13 mouse cellular contexts compared by ENCODE assay signal in genomic region chr6:72636940-72637339, GRCm38 (mm10). TPM values are rescaled to one million over a fixed set of nuclear protein-coding genes. Genes with fewer than 3 reads are reported as not detected.
DNase-seq lines count a peak whose midpoint lies in the region; ATAC-seq and TF ChIP-seq lines count a peak whose summit lies in the region.
"Had no signal": no experiment of that assay in that cellular context is flagged by ENCODE, and none has a peak within 500 bp of the region (broad histone marks: within the 10 kb centered on the region; RNA-seq: fewer than 3 reads in every experiment).

No protein-coding gene starts in this region.

- 84% methylated on average over 3 of the region's 3 CpGs for WGBS in limb, embryonic 12.5 days
- WGBS in limb, embryonic 10.5 days = 89% methylated on average over 3 of the region's 3 CpGs

- H3K9ac ChIP-seq in limb, embryonic 12.5 days (replicated peaks) = no peak overlapping the region
- H3K9ac ChIP-seq: lung, embryonic 15.5 days; neural tube, embryonic 13.5 days had no signal

- peaks cover 8% of the 10 kb centered on the region; the same call in 1 of the 2 replicates for H3K4me1 ChIP-seq in limb, embryonic 12.5 days (replicated peaks)
- peaks cover 10% of the 10 kb centered on the region for H3K4me1 ChIP-seq in limb, embryonic 10.5 days
- H3K4me1 ChIP-seq in cortical plate, adult 2 months (ENCODE audit: control insufficient read depth, insufficient read depth, low read length) = no peaks in the 10 kb centered on the region

- ATAC-seq in limb, embryonic 12.5 days (ENCODE audit: insufficient number of reproducible peaks, insufficient read depth, low FRiP score, low TSS enrichment, low read depth) = no peak

- H3K4me2 ChIP-seq in limb, embryonic 12.5 days = no peak overlapping the region
- H3K4me2 ChIP-seq: lung, embryonic 15.5 days; neural tube, embryonic 13.5 days had no signal

- H3K36me3 ChIP-seq in limb, embryonic 12.5 days = peaks cover 35% of the 10 kb centered on the region
- peaks cover 39% of the 10 kb centered on the region for H3K36me3 ChIP-seq in limb, embryonic 10.5 days
- H3K36me3 ChIP-seq: neural tube, embryonic 13.5 days had no signal

- peak; percentile 19; the same call in 1 of the 2 replicates for TF ChIP-seq CTCF in gastrocnemius, adult 2 months (IDR thresholded peaks at IDR 0.05)
- 0 out of 2 replicates have a peak, but pooled peaks have one; percentile 18 for TF ChIP-seq CTCF in cortical plate, adult 2 months (IDR thresholded peaks at IDR 0.05; ENCODE audit: extremely low read depth, insufficient read depth, low read length)

- peak overlapping the region; percentile 50; the same call in 1 of the 2 replicates for H3K27ac ChIP-seq in gastrocnemius, adult 2 months
- peak overlapping the region; percentile 41; the same call in 1 of the 2 replicates for H3K27ac ChIP-seq in limb, embryonic 12.5 days
- no peak overlapping the region for H3K27ac ChIP-seq in limb, embryonic 10.5 days
- H3K27ac ChIP-seq in cortical plate, adult 2 months (ENCODE audit: insufficient read depth, low read length) = no peak overlapping the region
- H3K27ac ChIP-seq: lung, embryonic 15.5 days; neural tube, embryonic 13.5 days had no signal

- H3K4me3 ChIP-seq in gastrocnemius, adult 2 months = no peak overlapping the region
- no peak overlapping the region for H3K4me3 ChIP-seq in limb, embryonic 12.5 days (replicated peaks)
- H3K4me3 ChIP-seq in limb, embryonic 10.5 days = no peak overlapping the region
- no peak overlapping the region for H3K4me3 ChIP-seq in cortical plate, adult 2 months (ENCODE audit: insufficient read depth, low read length)
- H3K4me3 ChIP-seq: lung, embryonic 15.5 days; midbrain, embryonic 10.5 days; neural tube, embryonic 13.5 days had no signal

- no peaks in the 10 kb centered on the region for H3K27me3 ChIP-seq in limb, embryonic 12.5 days
- H3K27me3 ChIP-seq in limb, embryonic 10.5 days (ENCODE audit: low read depth, poor library complexity, severe bottlenecking) = no peaks in the 10 kb centered on the region
- H3K27me3 ChIP-seq: lung, embryonic 15.5 days; neural tube, embryonic 13.5 days had no signal

- no peak for DNase-seq in gastrocnemius, adult 2 months
- no peak for DNase-seq in gastrocnemius, postnatal 14 days
- no peak for DNase-seq in limb, embryonic 10.5 days (ENCODE audit: low spot score)
- DNase-seq in A20 (ENCODE audit: low read depth, low spot score) = peak; percentile 19
- no peak for DNase-seq in adipocyte (ENCODE audit: low spot score)
- no peak for DNase-seq in gastrocnemius, postnatal 10 days
- DNase-seq: cerebellum, adult 8-10 months; heart, postnatal 36 days had no signal

- TF ChIP-seq POLR2A in cortical plate, adult 2 months (IDR thresholded peaks at IDR 0.05; ENCODE audit: extremely low read depth, insufficient read depth, low read length) = no peak

- intact Hi-C loops in gastrocnemius, adult 2 months (cut with DNase I) = loop anchor here (1.0 to 2.0 kb wide), 3 partner anchors 22 to 194 kb away; partner anchors contain the start of gene Tcf7l1
- intact Hi-C loops in gastrocnemius, postnatal 14 days (cut with DNase I; ENCODE audit: low total_unique reads) = loop anchor here (2.0 kb wide), 1 partner anchor 188 kb away; no protein-coding TSS in a partner anchor

- no peaks in the 10 kb centered on the region for H3K9me3 ChIP-seq in limb, embryonic 12.5 days
- H3K9me3 ChIP-seq in limb, embryonic 10.5 days (replicated peaks) = no peaks in the 10 kb centered on the region
- H3K9me3 ChIP-seq: lung, embryonic 15.5 days; midbrain, embryonic 10.5 days; neural tube, embryonic 13.5 days had no signal

RNA-seq across cellular contexts. Expression of gene Tgoln1, which starts 20.1 kb away (rescaled TPM):
- total RNA-seq in gastrocnemius, adult 2 months (2021) = 10 to 100 TPM; 23.2 to 29.0 TPM
- total RNA-seq in gastrocnemius, postnatal 14 days (2021) = 10 to 100 TPM; 21.6 to 21.7 TPM
- 20.9 and 21.7 TPM in 2 replicates for polyA plus RNA-seq in limb, embryonic 12.5 days (2016; fragmentation: Nextera tagmentation; extraction: Ambion mirVana)
- 22.2 and 24.5 TPM in 2 replicates for polyA plus RNA-seq in limb, embryonic 10.5 days (2016; fragmentation: Nextera tagmentation; extraction: Ambion mirVana)
- polyA plus RNA-seq in cortical plate, adult 2 months (2012; rRNA removed) = 68.7 and 70.3 TPM in 2 replicates
- 10 to 100 TPM; 22.8 to 25.2 TPM for total RNA-seq in gastrocnemius, postnatal 10 days (2021)

RNA-seq across cellular contexts. Expression of gene Retsat, which starts 38.7 kb away (rescaled TPM):
- 10 to 100 TPM; 56.1 to 98.6 TPM for total RNA-seq in gastrocnemius, adult 2 months (2021)
- total RNA-seq in gastrocnemius, postnatal 14 days (2021) = 10 to 100 TPM; 40.8 to 46.7 TPM
- polyA plus RNA-seq in limb, embryonic 12.5 days (2016; fragmentation: Nextera tagmentation; extraction: Ambion mirVana) = 10.8 and 12.4 TPM in 2 replicates
- 9.9 and 10.1 TPM in 2 replicates for polyA plus RNA-seq in limb, embryonic 10.5 days (2016; fragmentation: Nextera tagmentation; extraction: Ambion mirVana)
- polyA plus RNA-seq in cortical plate, adult 2 months (2012; rRNA removed) = 14.1 and 14.8 TPM in 2 replicates
- 10 to 100 TPM; 36.3 to 37.1 TPM for total RNA-seq in gastrocnemius, postnatal 10 days (2021)

RNA-seq across cellular contexts. Expression of gene Elmod3, which starts 38.7 kb away (rescaled TPM):
- total RNA-seq in gastrocnemius, adult 2 months (2021) = 1 to 10 TPM; 7.7 to 9.8 TPM
- total RNA-seq in gastrocnemius, postnatal 14 days (2021) = 1 to 10 TPM; 4.7 to 8.6 TPM
- polyA plus RNA-seq in limb, embryonic 12.5 days (2016; fragmentation: Nextera tagmentation; extraction: Ambion mirVana) = 14.8 and 15.2 TPM in 2 replicates
- 14.0 and 14.6 TPM in 2 replicates for polyA plus RNA-seq in limb, embryonic 10.5 days (2016; fragmentation: Nextera tagmentation; extraction: Ambion mirVana)
- 27.5 and 28.1 TPM in 2 replicates for polyA plus RNA-seq in cortical plate, adult 2 months (2012; rRNA removed)
- 1 to 10 TPM; 6.1 to 6.8 TPM for total RNA-seq in gastrocnemius, postnatal 10 days (2021)

Comparison
In these comparisons a context has a peak if more than half of its experiments do, and no peak if none do; other contexts are left out.
1. H3K27ac ChIP-seq: peak in gastrocnemius, adult 2 months (single experiment) and limb, embryonic 12.5 days (single experiment); none in limb, embryonic 10.5 days (single experiment) and cortical plate, adult 2 months (single experiment).